11 mouse cellular contexts compared by ENCODE assay signal in the genomic region with DNA sequence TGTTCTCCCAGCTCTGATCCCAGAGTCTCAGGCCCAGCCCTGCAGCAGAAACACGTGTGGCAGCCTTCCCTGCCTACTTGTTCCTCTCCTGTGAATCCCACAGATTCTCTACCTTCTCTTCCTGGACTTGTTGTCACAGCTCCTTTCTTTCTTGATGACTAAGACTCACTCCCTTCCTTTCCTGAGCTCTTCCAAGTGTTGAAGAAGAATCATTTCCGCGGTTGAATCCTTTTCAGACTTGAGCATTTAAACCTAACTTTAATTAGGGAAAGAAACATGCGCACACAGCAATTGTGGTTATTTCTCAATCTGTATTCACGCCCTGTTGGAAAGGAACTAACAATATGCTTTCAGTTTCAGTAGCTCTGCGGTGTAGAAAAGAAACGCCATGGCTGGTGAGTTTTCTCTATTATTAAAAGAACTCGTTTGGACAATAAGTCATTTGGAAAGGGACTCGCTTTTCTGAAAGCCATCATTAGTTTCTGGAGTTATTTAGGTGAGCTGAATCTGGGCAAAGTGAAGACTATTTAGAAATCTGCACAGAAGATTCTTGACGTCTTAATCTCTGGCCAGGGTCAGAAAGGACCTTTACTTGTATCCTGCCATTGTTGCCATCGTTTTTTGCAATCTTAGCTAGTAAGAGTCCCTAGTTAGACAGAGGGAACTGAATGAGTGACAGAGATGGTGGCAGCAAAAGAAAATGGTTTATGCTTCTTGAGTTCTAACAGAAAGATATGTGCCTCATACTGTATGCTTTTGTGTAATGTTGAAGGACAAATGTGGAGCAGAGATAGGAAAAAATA. TPM values are rescaled to one million over a fixed set of nuclear protein-coding genes. Genes with fewer than 3 reads are reported as not detected.
DNase-seq lines count a peak whose midpoint lies in the region; ATAC-seq and TF ChIP-seq lines count a peak whose summit lies in the region.
"Had no signal": no experiment of that assay in that cellular context is flagged by ENCODE, and none has a peak within 500 bp of the region (broad histone marks: within the 10 kb centered on the region; RNA-seq: fewer than 3 reads in every experiment).

Casp1 (plus strand) TSS at position 189 of the 803 bp plus-strand sequence.

- peak; percentile 88 for ATAC-seq in frontal cortex, adult (ENCODE audit: low TSS enrichment)
- peak; percentile 57 for ATAC-seq in liver, postnatal 0 days

- WGBS in spleen, adult 2 months = 20% methylated on average over 11 of the region's 11 CpGs
- WGBS in liver, postnatal 0 days (ENCODE audit: insufficient replicate concordance) = 54% methylated on average over 11 of the region's 11 CpGs

- H3K27ac ChIP-seq in spleen, adult 2 months (ENCODE audit: insufficient read depth, low read length) = peak within 1 kb of the TSS; percentile 86
- H3K27ac ChIP-seq in liver, postnatal 0 days (ENCODE audit: low read depth) = peak within 1 kb of the TSS; percentile 57; the same call in 1 of the 2 replicates
- H3K27ac ChIP-seq in left cerebral cortex, adult 2 months = no peak within 1 kb of the TSS
- H3K27ac ChIP-seq: liver, embryonic 14.5 days; neural tube, embryonic 12.5 days had no signal

- no peaks in the 10 kb centered on the region for H3K27me3 ChIP-seq in spleen, adult 2 months (ENCODE audit: control insufficient read depth, insufficient read depth, low read length)
- H3K27me3 ChIP-seq in liver, postnatal 0 days (ENCODE audit: insufficient read depth, low read length) = no peaks in the 10 kb centered on the region
- H3K27me3 ChIP-seq: neural tube, embryonic 12.5 days had no signal

- intact Hi-C loops in left cerebral cortex, adult 2 months (cut with DNase I) = no loop called here

- H3K4me3 ChIP-seq in spleen, adult 2 months (ENCODE audit: extremely low read depth, insufficient read depth, insufficient read length) = peak within 1 kb of the TSS; percentile 54
- H3K4me3 ChIP-seq in liver, postnatal 0 days (ENCODE audit: low read depth, low read length) = peak within 1 kb of the TSS; percentile 29
- no peak within 1 kb of the TSS for H3K4me3 ChIP-seq in left cerebral cortex, adult 2 months
- H3K4me3 ChIP-seq: neural tube, embryonic 12.5 days had no signal

- peaks cover 2% of the 10 kb centered on the region; the same call in 1 of the 2 replicates for H3K4me1 ChIP-seq in spleen, adult 2 months (ENCODE audit: control insufficient read depth, insufficient read depth, insufficient read length)
- H3K4me1 ChIP-seq in liver, postnatal 0 days (ENCODE audit: insufficient read depth) = no peaks in the 10 kb centered on the region
- H3K4me1 ChIP-seq: neural tube, embryonic 12.5 days had no signal

- no peaks in the 10 kb centered on the region for H3K9me3 ChIP-seq in liver, postnatal 0 days (ENCODE audit: low read length)
- H3K9me3 ChIP-seq: neural tube, embryonic 12.5 days had no signal

- H3K9ac ChIP-seq in liver, postnatal 0 days (replicated peaks) = no peak within 1 kb of the TSS
- H3K9ac ChIP-seq: liver, embryonic 14.5 days; neural tube, embryonic 12.5 days had no signal

- no peaks in the 10 kb centered on the region; the same call in 1 of the 2 replicates for H3K36me3 ChIP-seq in spleen, adult 2 months (ENCODE audit: control insufficient read depth, insufficient read depth, low read length)
- H3K36me3 ChIP-seq in liver, postnatal 0 days (replicated peaks; ENCODE audit: insufficient read depth, low read length) = no peaks in the 10 kb centered on the region
- H3K36me3 ChIP-seq: neural tube, embryonic 12.5 days had no signal

- DNase-seq in frontal cortex, postnatal 10 days (ENCODE audit: low spot score in 2 of 2) = no peak
- no peak for DNase-seq in spleen, adult 2 months (ENCODE audit: low read depth in 1 of 2, low spot score in 2 of 2)
- no peak for DNase-seq in spleen, postnatal 4 days (ENCODE audit: low spot score in 2 of 2)
- no peak for DNase-seq in liver, postnatal 0 days
- no peak for DNase-seq in left cerebral cortex, adult 2 months (ENCODE audit: extremely low spot score in 1 of 2, low spot score in 2 of 2)
- no peak for DNase-seq in testis, postnatal 14 days (ENCODE audit: low spot score)
- DNase-seq in lung, adult 18-20 months = no peak
- DNase-seq: cerebellum, postnatal 25 days had no signal

- H3K4me2 ChIP-seq in liver, postnatal 0 days (ENCODE audit: low read depth, low read length) = peak within 1 kb of the TSS; percentile 42
- H3K4me2 ChIP-seq: neural tube, embryonic 12.5 days had no signal

- no peak for TF ChIP-seq EP300 in liver, postnatal 0 days (IDR thresholded peaks at IDR 0.05; ENCODE audit: low read depth)

- TF ChIP-seq POLR2A in spleen, adult 2 months (IDR thresholded peaks at IDR 0.05; ENCODE audit: low read depth, low read length) = no peak

- TF ChIP-seq CTCF in spleen, adult 2 months (IDR thresholded peaks at IDR 0.05; ENCODE audit: extremely low read depth, insufficient read depth, insufficient read length, insufficient replicate concordance) = no peak
- no peak for TF ChIP-seq CTCF in liver, postnatal 0 days (IDR thresholded peaks at IDR 0.05; ENCODE audit: low read depth)
- no peak for TF ChIP-seq CTCF in left cerebral cortex, adult 2 months (IDR thresholded peaks at IDR 0.05)

RNA-seq across cellular contexts. Expression of gene Casp1, which starts in this region (rescaled TPM):
- 0.94 and 1.1 TPM in 2 replicates for polyA plus RNA-seq in spleen, adult 2 months (2012; rRNA removed)
- 4.3 and 5.1 TPM in 2 replicates for polyA plus RNA-seq in liver, postnatal 0 days (2015; fragmentation: Nextera tagmentation; extraction: Ambion mirVana)
- total RNA-seq in left cerebral cortex, adult 2 months (2021) = 1 to 10 TPM in 1 of 2 experiments, under 1 TPM in 1; 0.84 to 1.7 TPM
